Mouse (Mus musculus) MEL (cell line): Measurements from ENCODE around the gene Slc16a3.

Experiments
- CHD2 ChIP-seq: IDR thresholded peaks from 2 replicates; pipeline ENCODE4 v1.6.1; 2011; ENCODE audit warnings: low read length, improper control_type of control experiment
- CTCF ChIP-seq, 3 experiments: IDR thresholded peaks in 2 of 3; conservative IDR thresholded peaks in 1 of 3; 2 replicates each; pipeline ENCODE4 v1.5.1; 2011 to 2012; ENCODE audit warnings: low read length in 3 of 3, low read depth in 2 of 3, mild to moderate bottlenecking in 2 of 3, improper control_type of control experiment in 1 of 3, inconsistent platforms in 1 of 3, mixed read lengths in 1 of 3, moderate library complexity in 1 of 3; ENCODE audit not compliant: control insufficient read depth in 1 of 3, insufficient read depth in 1 of 3, poor library complexity in 1 of 3, severe bottlenecking in 1 of 3
- ELF1 ChIP-seq: IDR thresholded peaks from 2 replicates; pipeline ENCODE4 v1.6.1; 2014; ENCODE audit warnings: low read depth, mild to moderate bottlenecking, inconsistent platforms, low read length, improper control_type of control experiment, moderate library complexity
- GABPA ChIP-seq: IDR thresholded peaks from 2 replicates; pipeline ENCODE4 v1.6.1; 2012; ENCODE audit warnings: low read depth, mild to moderate bottlenecking, inconsistent platforms, low read length, improper control_type of control experiment, moderate library complexity
- GATA1 ChIP-seq: IDR thresholded peaks from 2 replicates; pipeline ENCODE4 v1.6.1; 2011; ENCODE audit warnings: low read depth, low read length, improper control_type of control experiment
- NELFE ChIP-seq: IDR thresholded peaks from 2 replicates; pipeline ENCODE4 v1.6.1; 2011; ENCODE audit warnings: low read depth, low read length, improper control_type of control experiment
- POLR2A ChIP-seq, 2 experiments: IDR thresholded peaks; 2 replicates each; pipeline ENCODE4 v1.6.1; 2011 to 2012; ENCODE audit warnings: low read length in 2 of 2, mild to moderate bottlenecking in 2 of 2, control low read depth in 1 of 2, improper control_type of control experiment in 1 of 2, low read depth in 1 of 2, moderate library complexity in 1 of 2; ENCODE audit not compliant: control insufficient read depth in 1 of 2, insufficient read depth in 1 of 2, poor library complexity in 1 of 2
- RCOR1 ChIP-seq: IDR thresholded peaks from 2 replicates; pipeline ENCODE4 v1.6.1; 2012; ENCODE audit warnings: low read depth, mild to moderate bottlenecking, inconsistent platforms, low read length, improper control_type of control experiment
- TCF12 ChIP-seq: IDR thresholded peaks from 2 replicates; pipeline ENCODE4 v1.6.1; 2014; ENCODE audit warnings: low read depth, mild to moderate bottlenecking, inconsistent platforms, low read length, improper control_type of control experiment, moderate library complexity

- TF ChIP-seq POLR2A (IDR thresholded peaks at IDR 0.05; ENCODE audit: control insufficient read depth in 1 of 2, insufficient read depth in 1 of 2, low read depth in 1 of 2, low read length in 2 of 2, poor library complexity in 1 of 2) (peak in 1 of 2 experiments; percentile 17; a peak in 1 of 4 replicates), CTCF (IDR thresholded peaks at IDR 0.05 in 2 of 3, conservative IDR thresholded peaks at IDR 0.05 in 1 of 3; ENCODE audit: control insufficient read depth in 1 of 3, insufficient read depth in 1 of 3, low read depth in 2 of 3, low read length in 3 of 3, poor library complexity in 1 of 3, severe bottlenecking in 1 of 3) (no peak), RCOR1 (no peak), ELF1 (no peak), NELFE (no peak), TCF12 (no peak), GABPA (no peak; the same call in 1 of the 2 replicates), CHD2 (no peak), GATA1 (no peak)
These were observed 3.8 kb downstream of the Slc16a3 start for GRCm38 (mm10) chr11:120951731-120952730.
